Mouse (Mus musculus) megakaryocyte, adult 5-6 weeks (primary cell): ENCODE measurements around the gene Rab11b. TPM values are rescaled to one million over a fixed set of nuclear protein-coding genes. Genes with fewer than 3 reads are reported as not detected.
A peak's percentile ranks its signal among the peaks of the same experiment; 100 is the strongest.

Experiments
- ATAC-seq: 2 replicates; pipeline ENCODE4 v1.8.0; 2016; ENCODE audit warnings: mild to moderate bottlenecking, inconsistent platforms; ENCODE audit not compliant: poor library complexity, severe bottlenecking
- total RNA-seq, 2 experiments: library from RNA; stranded (forward) in 1 of 2; stranded (reverse) in 1 of 2; fragments of 153-499, 151-499 nt in 1 of 2; fragments of 221-1000, 200-1000 nt in 1 of 2; gene quantifications; 2 replicates each; pipeline versions ENCODE4 v1.2.3 to v1.2.4; 2015 to 2017

The Rab11b gene
- total RNA-seq, 2 experiments from 2014 or later = 26.7 to 94.0 TPM

DNA sequence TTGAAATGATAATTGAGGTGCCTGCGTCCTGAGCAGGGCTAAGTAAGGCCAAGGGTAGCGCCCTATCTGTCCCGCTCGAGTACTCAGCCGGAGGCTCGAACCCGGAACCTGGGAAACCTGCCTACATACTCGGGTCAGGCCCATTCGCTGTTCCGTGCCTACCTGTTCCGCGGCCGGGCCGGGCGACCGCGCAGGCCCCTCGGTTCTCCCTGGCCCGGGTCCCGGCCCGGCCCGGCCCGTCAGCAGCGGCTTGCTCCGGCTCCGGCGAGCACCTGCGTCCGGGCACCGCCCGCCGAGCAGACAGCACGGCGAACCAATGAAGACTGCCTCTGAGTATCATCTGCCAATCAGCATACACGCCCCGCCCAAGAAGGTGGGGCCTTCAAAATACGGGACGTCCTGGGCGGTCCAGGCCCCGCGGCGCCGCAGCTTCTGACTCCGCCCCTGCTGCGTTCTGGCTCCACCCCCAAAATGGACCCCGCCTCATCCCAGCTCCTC lies 41.9 kb downstream of the Rab11b start, which contains the start of gene March2:
Gene March2 (minus strand): TSS at position 287 of the 498 bp plus-strand sequence.
- peak; percentile 100 for ATAC-seq

DNA sequence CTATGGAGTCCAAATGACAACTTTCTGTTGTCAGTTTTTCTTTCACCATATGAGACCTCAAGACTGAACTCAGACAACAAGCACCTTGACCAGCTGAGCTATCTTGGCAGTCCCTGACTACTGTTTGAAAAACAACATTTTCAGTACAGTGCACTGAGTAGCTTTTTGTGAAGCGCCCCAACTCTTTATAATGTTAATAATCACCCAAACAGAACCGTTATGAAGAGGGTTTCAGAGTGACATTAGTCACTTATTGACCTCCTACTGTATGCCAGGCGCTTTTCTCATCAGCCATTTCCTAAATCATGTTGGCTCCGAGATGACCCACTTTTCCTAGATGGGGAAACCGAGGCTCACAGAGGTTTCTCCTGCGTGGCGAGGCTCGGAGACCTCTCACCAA lies 42.3 kb downstream of the Rab11b start:
- no peak for ATAC-seq

DNA sequence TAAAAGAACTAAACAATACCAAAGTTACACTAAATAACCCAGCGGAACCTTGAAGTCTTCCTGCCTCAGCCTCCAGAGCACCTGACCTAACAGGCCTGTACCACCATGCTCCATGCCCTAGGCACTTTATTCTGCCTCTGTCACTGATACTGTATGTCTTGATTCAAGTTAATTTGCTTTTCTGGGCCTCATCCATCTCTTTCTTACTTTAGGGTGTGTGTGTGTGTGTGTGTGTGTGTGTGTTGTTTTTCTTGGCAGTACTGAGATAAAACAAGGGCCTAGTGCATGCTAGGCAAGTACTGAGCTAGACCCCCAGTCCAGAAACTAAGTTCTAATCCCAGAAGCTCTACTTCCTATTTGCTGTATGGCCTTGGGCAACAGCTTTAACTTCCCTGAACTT lies 43.1 kb downstream of the Rab11b start:
- ATAC-seq = no peak

DNA sequence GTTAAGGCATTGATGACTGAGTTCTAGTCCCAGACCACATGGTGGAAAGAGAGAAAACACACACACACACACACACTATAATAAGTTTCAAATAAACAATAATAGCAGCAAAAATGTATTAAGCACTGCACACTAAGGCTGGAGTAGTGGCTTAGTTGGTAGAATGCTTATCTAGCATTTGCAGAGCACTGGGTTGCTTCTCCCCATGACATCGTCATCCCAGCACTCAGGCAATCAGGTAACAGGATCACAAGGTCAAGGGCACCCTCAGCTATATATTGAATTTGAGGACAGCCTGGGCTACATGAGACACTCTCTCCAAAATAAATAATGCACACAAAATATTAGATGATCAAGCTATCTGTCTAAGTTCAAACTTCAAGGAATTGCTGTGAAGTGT lies 45.6 kb downstream of the Rab11b start:
- no peak for ATAC-seq

DNA sequence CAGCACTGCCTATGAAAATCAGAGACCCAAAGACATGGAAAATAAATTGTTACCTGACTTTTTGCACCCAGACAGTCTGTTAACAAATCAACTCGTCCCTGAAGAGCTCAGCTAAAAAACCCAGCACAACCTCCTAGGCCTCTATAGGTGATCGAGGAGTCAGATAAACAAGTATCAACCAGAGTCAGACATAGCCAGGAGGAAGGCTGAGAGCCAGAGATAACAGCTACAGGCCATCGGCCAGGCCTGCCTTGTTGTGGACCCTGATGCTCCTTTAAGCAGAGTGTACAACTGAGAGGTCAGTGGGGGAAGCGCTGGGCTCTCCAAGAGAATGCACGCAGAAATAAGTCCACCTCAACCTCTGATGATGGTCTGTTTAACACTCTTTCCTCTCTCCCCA lies 47.1 kb downstream of the Rab11b start:
- ATAC-seq = peak; percentile 49; the same call in 1 of the 2 replicates

DNA sequence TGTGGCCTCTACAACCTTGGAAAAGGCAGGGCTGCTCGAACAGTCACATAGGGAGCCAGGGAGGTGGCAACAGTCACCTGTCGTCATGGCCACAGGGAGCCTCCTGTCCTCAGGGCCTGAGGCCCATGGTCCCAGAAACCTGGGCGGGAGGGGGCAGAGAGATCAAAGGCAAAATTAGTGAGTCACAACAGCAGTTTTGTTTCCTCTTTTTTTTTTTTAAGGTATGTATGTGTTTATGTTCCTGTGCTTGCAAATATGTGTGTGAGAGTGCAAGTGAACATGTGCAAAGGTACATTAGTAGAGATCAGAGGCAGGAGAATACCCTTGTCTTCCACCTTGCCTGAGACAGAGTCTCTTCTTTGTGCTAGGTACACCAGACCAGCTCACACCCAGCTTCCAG lies 50.5 kb downstream of the Rab11b start:
- no peak for ATAC-seq

DNA sequence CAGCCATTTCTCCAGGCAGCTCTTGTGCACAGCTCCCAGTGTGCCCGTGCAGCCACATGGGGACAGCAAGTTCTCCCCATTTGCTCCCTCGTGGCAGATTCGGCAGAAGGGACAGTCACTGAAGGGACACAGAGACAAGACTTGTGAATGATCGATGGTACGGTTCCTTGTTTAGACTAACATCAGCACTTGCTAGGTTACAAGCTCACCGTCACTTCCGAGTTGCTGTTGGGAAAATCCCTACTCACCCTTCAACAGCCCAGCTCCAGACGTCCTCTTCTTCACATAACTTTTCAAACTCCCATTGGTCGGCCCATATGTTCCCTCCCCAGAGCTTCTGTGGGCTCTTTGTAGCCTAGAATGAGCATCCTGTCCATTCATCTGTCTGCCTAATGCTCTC lies 57.2 kb downstream of the Rab11b start:
- no peak for ATAC-seq

DNA sequence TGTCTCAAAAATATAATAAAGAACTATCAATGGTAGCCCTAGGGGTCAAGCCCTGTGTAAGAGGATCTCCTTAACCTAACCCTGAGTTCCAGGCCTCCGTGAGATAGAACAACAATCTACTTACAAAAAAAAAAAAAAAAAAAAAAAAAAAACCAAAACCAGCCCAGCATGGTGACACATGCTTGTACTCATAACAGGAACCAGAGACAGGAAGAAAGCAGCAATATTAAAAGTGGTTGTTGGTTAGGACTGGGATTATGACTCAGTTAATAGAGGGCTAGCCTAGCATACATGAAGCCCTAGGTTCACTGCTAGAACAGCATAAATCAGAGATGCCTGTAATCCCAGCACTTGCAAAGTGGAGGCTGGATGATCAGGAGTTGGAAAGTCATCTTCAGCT lies 58.2 kb downstream of the Rab11b start:
- ATAC-seq = no peak

DNA sequence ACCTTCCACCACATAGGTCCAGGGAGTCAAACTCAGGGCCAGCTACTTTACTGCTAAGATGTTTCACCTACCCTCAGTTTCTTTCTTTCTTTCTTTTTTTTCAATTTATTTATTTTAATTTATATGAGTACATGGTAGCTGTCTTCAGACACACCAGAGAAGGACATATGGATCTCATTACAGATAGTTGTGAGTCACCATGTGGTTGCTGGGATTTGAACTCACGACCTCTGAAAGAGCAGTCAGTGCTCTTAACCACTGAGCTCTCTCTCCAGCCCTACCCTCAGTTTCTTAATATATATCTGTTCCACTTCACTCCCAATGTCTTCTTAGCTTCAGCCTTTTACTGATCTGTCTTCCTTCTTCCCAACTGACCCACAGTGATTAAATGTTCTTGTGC lies 64.9 kb downstream of the Rab11b start:
- ATAC-seq = no peak

Other genes starting within 250 kb of the Rab11b start
- gene Adamts10, start 236.3 kb downstream of the Rab11b start, total RNA-seq (2015) = 27.5 and 28.6 TPM in 2 replicates
- 39.7 and 41.6 TPM in 2 replicates for gene Adamts10, start 236.3 kb downstream of the Rab11b start, total RNA-seq (2017)
- 151 and 157 TPM in 2 replicates for gene Myo1f, start 204.8 kb downstream of the Rab11b start, total RNA-seq (2015)
- gene Myo1f, start 204.8 kb downstream of the Rab11b start, total RNA-seq (2017) = 380 and 381 TPM in 2 replicates
- 63.1 and 65.6 TPM in 2 replicates for gene Zfp414, start 131.4 kb downstream of the Rab11b start, total RNA-seq (2015)
- 29.2 and 29.4 TPM in 2 replicates for gene Zfp414, start 131.4 kb downstream of the Rab11b start, total RNA-seq (2017)
- 111 and 127 TPM in 2 replicates for gene Pram1, start 122.5 kb downstream of the Rab11b start, total RNA-seq (2015)
- 29.6 and 34.3 TPM in 2 replicates for gene Pram1, start 122.5 kb downstream of the Rab11b start, total RNA-seq (2017)
- 362 and 391 TPM in 2 replicates for gene Hnrnpm, start 73.7 kb downstream of the Rab11b start, total RNA-seq (2015)
- gene Hnrnpm, start 73.7 kb downstream of the Rab11b start, total RNA-seq (2017) = 264 and 265 TPM in 2 replicates
- gene March2, start 41.9 kb downstream of the Rab11b start, total RNA-seq (2015) = 51.4 and 64.2 TPM in 2 replicates
- gene March2, start 41.9 kb downstream of the Rab11b start, total RNA-seq (2017) = 42.7 and 46.6 TPM in 2 replicates
- 0.59 and 0.80 TPM in 2 replicates for gene Angptl4, start 21.3 kb upstream of the Rab11b start, total RNA-seq (2015)
- 0.33 and 0.73 TPM in 2 replicates for gene Angptl4, start 21.3 kb upstream of the Rab11b start, total RNA-seq (2017)
- 12.3 and 16.2 TPM in 2 replicates for gene Kank3, start 50.0 kb upstream of the Rab11b start, total RNA-seq (2015)
- gene Kank3, start 50.0 kb upstream of the Rab11b start, total RNA-seq (2017) = 13.5 and 14.8 TPM in 2 replicates
- gene Rps28, start 64.0 kb upstream of the Rab11b start, total RNA-seq (2015) = 875 and 928 TPM in 2 replicates
- gene Rps28, start 64.0 kb upstream of the Rab11b start, total RNA-seq (2017) = 2,242 and 2,459 TPM in 2 replicates
- 150 and 160 TPM in 2 replicates for gene Ndufa7, start 64.0 kb upstream of the Rab11b start, total RNA-seq (2015)
- gene Ndufa7, start 64.0 kb upstream of the Rab11b start, total RNA-seq (2017) = 110 and 139 TPM in 2 replicates
- 2.5 and 4.0 TPM in 2 replicates for gene Cd320, start 82.6 kb upstream of the Rab11b start, total RNA-seq (2015)
- gene Cd320, start 82.6 kb upstream of the Rab11b start, total RNA-seq (2017) = 0.85 and 1.5 TPM in 2 replicates
- gene Gm7029, start 113.3 kb upstream of the Rab11b start, total RNA-seq (2015) = not detected in 2 replicates
- gene Gm7029, start 113.3 kb upstream of the Rab11b start, total RNA-seq (2017) = not detected in 2 replicates
- gene Kifc1, start 130.1 kb upstream of the Rab11b start, total RNA-seq (2015) = 9.0 and 12.9 TPM in 2 replicates
- 40.1 and 41.3 TPM in 2 replicates for gene Kifc1, start 130.1 kb upstream of the Rab11b start, total RNA-seq (2017)
- 4.9 and 9.8 TPM in 2 replicates for gene Platr17, start 144.6 kb upstream of the Rab11b start, total RNA-seq (2015)
- gene Platr17, start 144.6 kb upstream of the Rab11b start, total RNA-seq (2017) = 2.6 and 5.9 TPM in 2 replicates
- 42.1 and 49.7 TPM in 2 replicates for gene Daxx, start 148.9 kb upstream of the Rab11b start, total RNA-seq (2015)
- 39.3 and 63.3 TPM in 2 replicates for gene Daxx, start 148.9 kb upstream of the Rab11b start, total RNA-seq (2017)
- gene Tapbp, start 155.4 kb upstream of the Rab11b start, total RNA-seq (2015) = 99.7 and 105 TPM in 2 replicates
- 88.9 and 93.3 TPM in 2 replicates for gene Tapbp, start 155.4 kb upstream of the Rab11b start, total RNA-seq (2017)
- gene Zbtb22, start 155.4 kb upstream of the Rab11b start, total RNA-seq (2015) = 13.7 and 14.0 TPM in 2 replicates
- gene Zbtb22, start 155.4 kb upstream of the Rab11b start, total RNA-seq (2017) = 22.0 and 25.8 TPM in 2 replicates
- gene Rgl2, start 169.0 kb upstream of the Rab11b start, total RNA-seq (2015) = 33.6 and 38.2 TPM in 2 replicates
- 51.8 and 58.3 TPM in 2 replicates for gene Rgl2, start 169.0 kb upstream of the Rab11b start, total RNA-seq (2017)
- 84.1 and 88.3 TPM in 2 replicates for gene Pfdn6, start 179.8 kb upstream of the Rab11b start, total RNA-seq (2015)
- 148 and 161 TPM in 2 replicates for gene Pfdn6, start 179.8 kb upstream of the Rab11b start, total RNA-seq (2017)
- gene Wdr46, start 180.1 kb upstream of the Rab11b start, total RNA-seq (2015) = 12.2 and 12.4 TPM in 2 replicates
- 21.6 and 23.7 TPM in 2 replicates for gene Wdr46, start 180.1 kb upstream of the Rab11b start, total RNA-seq (2017)
- gene B3galt4, start 191.0 kb upstream of the Rab11b start, total RNA-seq (2015) = 3.5 and 4.0 TPM in 2 replicates
- gene B3galt4, start 191.0 kb upstream of the Rab11b start, total RNA-seq (2017) = 4.9 and 5.7 TPM in 2 replicates
- gene Vps52, start 195.3 kb upstream of the Rab11b start, total RNA-seq (2015) = 15.7 and 17.7 TPM in 2 replicates
- 11.6 and 22.8 TPM in 2 replicates for gene Vps52, start 195.3 kb upstream of the Rab11b start, total RNA-seq (2017)
- 2,016 and 2,115 TPM in 2 replicates for gene Rps18, start 195.5 kb upstream of the Rab11b start, total RNA-seq (2015)
- 724 and 801 TPM in 2 replicates for gene Rps18, start 195.5 kb upstream of the Rab11b start, total RNA-seq (2017)
- 868 and 887 TPM in 2 replicates for gene H2-K1, start 239.8 kb upstream of the Rab11b start, total RNA-seq (2015)
- gene H2-K1, start 239.8 kb upstream of the Rab11b start, total RNA-seq (2017) = 668 and 686 TPM in 2 replicates